Mouse (Mus musculus) adrenal gland, adult 2 months (tissue): ENCODE measurements around the gene Fam214a. TPM values are rescaled to one million over a fixed set of nuclear protein-coding genes. Genes with fewer than 3 reads are reported as not detected.

ENCODE experiments used
- DNase-seq: peaks from one replicate; pipeline ENCODE4 v3.0.0; 2021
- polyA plus RNA-seq: library from polyadenylated mRNA; depleted of rRNA; stranded (reverse); fragments of >200 nt; gene quantifications from 2 replicates; pipeline ENCODE4 v1.2.3, GENCODE M21; 2012
- total RNA-seq, 2 experiments: library from RNA; stranded (reverse); gene quantifications; 2 replicates each; pipeline ENCODE4 v1.2.3; 2021

Gene Fam214a
- total and polyA plus RNA-seq, 3 experiments = 21.1 to 86.7 (median 80.1) TPM

DNA sequence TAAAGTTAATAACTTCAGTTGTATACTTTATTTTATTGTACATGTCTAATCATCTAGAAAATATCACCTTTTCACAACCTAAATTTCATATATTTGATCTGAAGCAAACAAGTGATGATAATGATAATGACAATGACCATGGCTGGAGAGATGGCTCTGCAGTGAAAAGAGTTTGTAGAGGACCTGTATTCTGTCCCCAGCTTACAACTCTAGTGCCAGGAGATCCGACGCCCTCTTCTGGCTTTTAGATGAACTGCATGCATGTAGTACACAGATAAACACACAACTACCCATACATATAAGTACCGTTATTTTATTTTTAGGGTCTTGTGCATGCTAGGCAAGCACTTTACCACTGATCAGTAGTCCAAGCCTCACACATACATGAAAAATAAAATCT, 1.2 kb upstream of the Fam214a start:
- DNase-seq = no peak

DNA sequence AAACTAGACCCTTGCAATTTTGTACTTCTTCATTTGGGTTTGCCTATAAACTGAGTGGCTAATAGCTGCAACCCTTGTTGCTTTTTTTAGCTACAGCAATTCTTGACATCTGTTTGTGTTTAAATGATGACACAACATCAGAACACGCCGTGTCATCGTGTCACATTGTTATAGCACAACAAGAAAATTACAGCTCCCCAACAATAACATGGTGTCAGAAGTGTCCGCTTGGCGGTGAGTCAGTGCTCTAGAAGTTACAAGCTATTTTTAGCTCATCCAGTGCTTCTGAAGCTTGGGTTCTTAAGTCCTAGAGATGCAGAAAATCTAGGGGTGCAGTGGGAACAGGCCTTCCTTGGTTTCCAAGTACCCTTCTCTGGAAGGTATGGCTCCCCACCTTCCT, 578 bp upstream of the Fam214a start:
- no peak for DNase-seq

DNA sequence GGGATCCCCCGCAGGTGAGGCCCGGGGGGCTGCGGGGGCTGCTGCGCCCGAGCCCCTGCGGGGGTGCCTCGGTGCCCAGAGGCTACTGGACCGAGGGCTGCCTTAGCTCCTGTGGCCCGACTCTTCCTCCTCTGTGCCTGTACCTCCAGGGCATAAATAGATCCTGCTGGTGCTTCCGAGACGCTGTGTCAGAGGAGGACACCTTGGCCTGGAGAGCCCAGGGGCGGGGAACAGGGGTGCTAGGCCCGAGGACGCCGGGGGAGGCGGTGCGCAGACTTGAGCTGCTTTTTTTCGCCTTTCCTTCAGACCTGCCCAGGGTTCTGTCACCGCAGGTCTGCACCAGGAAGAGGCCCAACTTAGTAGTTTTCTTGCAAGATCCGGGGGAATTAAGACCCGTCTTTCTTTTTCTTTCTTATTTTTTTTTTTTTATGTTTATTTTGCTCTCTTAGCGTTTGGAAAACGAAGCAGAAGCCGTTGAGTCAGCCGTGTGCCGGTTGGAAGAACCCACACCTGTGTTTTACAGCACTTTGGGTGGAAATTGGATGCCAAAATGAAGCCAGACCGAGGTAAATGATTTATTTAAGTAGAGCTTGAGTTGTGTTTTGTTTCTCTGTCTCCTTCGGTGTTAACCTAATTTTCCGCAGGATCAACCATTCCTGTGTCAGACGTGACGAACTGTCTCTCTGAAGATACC, 728 bp downstream of the Fam214a start:
- peak; percentile 90 for DNase-seq

DNA sequence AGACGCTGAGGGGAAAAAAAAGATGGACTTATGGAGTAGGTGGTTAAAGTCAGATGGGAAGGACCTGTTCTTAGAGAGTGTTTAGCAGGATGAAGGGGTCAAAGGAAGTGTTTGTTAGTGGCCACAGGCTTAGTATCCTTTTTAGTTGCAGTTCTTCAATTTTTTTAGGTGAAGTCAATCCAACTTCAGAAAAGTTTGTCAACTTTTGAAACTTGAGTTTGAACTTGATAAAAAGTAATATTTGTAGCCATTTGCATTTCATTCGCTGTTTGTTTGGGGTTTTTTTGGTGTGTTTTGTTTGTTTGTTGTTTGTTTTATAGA, 1.2 kb downstream of the Fam214a start:
- no peak for DNase-seq

DNA sequence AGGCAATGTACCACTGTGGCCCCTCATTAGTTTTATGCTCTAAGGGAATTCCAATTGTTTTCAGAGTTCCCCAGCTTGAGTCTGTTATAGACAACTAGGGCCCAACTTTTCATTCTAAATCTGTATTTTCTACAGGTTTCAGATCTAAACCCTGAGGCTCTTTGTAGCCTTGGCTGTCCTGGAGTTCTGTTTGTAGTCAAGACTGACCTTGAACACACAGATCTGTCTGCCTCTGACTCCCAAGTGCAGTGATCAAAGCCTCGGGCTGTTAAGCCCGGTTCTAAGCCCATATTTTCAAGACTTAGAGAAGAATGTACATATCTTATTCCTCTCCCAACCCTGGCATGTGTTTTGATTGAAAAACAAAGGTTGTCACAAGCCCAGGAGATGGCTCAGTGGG, 1.7 kb downstream of the Fam214a start:
- no peak for DNase-seq

DNA sequence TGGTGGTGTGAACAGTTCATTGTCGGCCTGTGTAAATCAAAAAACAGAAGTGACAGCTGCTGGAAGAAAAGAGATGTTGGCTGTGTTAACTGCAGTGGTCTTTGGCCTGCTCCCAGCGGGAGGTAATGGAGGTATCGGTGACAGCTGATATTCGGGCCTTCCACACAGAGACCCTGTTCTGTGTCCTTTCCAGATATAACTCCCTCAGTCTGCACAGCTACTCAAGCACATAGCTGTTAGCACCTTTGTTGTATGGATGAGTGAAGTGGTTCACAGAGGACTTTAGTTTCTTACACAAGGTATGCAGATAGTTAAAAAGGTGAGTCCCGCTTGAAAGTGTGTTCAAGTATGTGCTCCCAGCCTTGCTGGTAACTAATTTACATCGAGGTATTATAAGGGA, 7.9 kb downstream of the Fam214a start:
- no peak for DNase-seq

DNA sequence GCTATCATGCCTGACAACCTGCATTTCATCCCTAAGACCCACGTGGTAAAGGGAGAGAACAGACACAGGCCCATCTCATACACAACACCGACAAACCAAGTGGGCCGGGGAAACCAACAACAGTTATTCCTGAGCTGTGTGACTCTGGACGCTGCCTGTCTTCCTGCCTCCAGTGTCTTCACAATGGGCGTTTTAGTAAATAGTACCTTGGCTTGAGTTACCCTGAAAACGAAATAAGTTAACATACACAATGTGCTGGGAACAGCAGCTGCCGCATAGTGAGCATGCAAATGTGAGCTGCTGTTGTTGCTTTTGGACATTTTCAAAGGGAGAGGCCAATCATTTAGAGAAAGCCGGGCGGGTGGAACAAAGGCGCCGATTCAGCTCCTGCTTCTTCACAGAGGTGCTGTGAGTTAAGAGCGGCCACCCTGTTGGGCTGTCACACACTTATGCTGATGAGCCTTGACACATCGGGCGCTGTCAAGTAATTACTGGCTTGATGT, 8.4 kb downstream of the Fam214a start:
- DNase-seq = no peak

DNA sequence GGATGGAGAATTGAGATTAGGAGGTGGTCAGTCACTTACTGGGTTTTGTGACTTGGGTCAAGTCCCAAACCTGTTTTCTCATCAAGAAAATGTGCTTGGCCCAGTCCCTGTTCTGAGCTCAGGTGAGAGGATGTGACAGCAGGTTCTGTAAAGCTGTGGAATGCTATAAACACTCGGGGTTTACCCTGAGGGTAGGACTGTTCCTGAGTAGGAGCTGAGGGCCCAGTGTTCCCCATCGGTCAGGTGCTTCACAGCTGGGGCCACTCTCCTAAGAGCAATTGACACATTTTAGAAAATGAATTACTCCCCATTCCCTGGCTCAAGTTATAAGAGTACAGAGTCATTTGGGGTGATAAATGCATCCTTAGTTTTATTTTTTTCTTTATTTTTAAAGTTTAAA, 11.3 kb downstream of the Fam214a start:
- DNase-seq = no peak

DNA sequence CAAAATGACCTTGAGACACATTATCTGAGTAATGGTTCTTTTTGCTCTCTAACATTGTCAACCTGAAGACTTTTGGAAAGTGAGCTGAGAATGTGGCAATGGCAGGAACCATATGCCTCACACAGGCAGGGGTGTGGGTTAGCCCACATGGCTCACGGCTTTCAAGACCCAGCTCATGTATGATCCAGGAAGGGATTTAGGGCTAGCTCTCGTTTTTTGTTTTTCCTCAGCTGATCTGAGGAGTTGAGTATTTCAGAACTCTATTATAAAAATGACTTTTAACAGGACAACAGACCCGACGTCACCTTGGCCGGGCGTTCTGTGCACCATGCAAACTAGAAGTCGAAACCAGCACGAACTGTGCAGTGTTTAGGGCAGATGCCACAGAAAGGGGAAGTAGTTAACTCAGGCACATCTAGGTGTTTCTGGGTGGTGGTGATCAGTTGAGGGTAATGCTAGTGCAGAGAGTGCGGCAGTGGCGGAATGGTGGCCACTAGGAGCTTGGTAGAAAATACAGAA, 12.2 kb downstream of the Fam214a start:
- no peak for DNase-seq

DNA sequence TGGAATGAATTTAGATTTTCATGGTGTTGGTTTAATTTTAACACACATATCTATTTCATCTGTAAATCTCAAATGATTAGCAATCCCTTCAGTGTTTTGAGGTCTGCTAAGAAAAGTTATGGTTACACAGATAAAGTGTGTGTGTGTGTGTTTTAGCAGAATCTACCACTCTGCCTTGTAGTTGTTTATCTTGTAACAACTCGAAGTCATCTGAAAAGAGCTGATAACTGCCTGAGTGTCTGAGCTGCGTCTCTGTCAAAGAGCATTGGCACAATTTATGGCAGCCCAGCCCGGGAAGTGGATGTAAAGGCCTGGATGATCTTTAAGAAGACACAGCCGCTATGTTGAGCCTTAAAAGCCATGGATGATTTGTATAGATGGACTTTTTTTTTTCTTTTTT, 13.5 kb downstream of the Fam214a start:
- no peak for DNase-seq

DNA sequence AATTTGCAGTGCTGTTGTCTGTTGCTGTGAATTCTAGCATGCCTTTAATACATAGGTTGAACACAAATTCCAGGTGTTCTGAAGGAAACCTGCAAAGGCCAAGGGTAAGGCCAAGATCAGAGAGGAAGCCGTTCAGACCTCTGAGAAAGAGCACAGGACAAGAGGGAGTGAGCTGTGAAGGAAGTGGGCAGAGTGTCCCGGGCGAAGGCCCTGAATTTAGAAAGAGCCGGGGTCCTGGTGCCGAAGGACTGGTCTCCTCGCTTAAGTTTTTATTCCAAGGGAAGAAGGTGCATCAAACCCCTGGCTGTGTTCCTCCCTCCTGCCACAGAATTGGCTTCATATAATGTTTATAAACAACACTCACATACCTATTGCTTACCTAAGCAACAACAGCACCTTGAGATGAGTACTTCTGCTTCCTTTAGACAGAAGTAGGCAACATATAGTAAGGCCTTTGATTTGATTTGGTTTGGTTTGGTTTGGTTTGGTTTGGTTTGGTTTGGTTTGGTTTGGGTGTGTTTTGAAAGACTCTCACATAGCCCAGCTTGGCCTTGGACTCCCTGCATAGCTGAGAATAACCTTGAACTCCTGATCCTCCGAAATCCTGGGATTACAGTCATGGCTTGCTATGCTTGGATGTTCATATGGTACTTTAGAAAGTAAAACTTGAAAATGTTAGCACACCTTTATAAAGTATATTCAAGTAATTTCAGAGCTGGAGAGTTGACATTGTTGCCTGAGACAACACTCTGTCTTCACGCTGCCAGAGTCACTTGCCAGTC, 16.2 kb downstream of the Fam214a start:
- peak; percentile 54 for DNase-seq

DNA sequence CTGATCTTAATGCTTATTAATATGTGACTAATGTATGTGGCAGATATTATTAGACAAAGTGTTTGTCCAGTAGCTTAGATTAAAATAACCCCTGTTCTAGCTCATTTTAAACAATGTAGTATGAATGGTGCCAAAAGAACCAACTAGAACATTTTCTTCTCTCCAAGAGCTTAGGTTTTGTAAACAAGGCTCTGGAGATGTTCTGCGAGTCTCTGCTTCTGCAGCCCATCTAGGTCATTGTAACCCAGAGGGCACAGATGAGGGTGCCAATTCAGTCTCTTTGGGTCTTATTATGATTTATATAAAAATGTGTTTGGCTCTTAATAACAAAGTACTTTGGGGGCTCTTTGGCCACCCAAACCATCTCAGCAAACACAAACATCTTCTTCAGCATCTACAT, 17.9 kb downstream of the Fam214a start:
- DNase-seq = no peak

DNA sequence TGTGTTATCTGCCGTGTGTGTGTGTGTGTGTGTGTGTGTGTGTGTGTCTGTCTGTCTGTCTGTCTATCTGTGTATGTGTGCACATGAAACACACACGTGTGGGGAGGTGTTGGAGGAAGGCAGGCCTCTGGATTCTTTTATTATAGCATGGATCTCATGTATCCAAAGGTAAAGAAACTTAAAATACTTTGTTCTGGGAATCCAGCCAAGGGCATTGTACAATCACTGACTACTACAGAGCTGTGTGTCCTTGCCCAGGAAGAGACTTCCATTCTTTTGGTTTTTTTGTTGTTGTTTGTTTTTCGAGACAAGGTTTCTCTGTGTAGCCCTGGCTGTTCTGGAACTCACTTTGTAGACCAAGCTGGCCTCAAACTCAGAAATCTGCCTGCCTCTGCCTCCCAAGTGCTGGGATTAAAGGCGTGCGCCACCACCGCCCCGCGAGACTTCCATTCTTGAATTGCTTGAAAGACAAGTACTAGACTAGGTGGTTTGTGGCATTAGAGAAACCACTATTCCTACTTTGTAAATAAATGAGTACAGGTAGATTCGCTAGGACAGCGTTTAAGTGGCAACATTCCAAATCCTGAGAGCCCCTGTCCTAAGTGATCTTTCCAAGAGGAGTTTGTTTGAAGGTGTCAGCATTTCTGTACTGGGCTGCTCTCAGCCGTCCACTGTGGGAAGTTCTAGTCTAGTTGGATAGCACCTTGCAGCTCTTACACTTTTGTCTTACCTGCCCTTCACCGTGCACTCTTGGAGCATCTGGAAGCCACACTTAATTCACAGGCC, 18.7 kb downstream of the Fam214a start:
- DNase-seq = peak; percentile 57

DNA sequence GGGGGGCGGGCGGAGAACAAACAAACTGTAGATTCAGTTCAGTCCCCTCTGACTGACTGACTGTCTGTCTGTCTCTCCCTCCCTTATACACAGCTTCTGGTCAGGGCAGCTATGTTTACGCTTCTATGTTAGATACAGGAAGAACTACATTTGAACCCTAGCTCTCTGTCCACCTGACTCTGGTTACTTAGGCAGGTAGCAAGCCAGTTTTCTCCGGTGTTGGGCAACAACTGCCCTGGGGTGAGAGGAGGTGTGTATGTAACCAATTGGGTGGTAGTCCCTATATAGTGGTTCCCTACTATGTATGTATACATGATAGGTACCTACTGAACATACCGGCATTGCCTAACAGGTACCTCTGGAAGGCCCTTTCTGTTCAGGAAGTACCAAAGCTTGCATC, 20.1 kb downstream of the Fam214a start:
- no peak for DNase-seq

DNA sequence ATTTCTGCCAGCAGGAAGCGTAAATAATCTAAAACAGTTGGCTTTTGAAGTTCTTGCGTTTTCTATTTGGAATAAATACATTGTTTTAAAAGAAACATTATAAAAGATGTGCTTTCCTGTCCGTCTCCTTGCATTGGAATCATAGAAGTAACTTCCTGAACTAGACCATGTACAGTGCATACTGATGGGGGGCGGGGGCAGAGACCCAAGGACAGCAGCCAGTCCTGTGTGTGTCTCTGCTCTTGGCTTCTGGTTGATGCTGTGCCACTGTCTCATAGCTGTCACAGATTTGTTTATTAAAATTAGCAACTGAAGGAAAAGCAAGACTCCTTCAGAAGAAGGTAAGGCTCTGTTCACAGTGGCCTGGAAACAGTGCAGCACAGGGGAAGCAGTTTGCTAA, 20.5 kb downstream of the Fam214a start:
- peak; percentile 57 for DNase-seq

DNA sequence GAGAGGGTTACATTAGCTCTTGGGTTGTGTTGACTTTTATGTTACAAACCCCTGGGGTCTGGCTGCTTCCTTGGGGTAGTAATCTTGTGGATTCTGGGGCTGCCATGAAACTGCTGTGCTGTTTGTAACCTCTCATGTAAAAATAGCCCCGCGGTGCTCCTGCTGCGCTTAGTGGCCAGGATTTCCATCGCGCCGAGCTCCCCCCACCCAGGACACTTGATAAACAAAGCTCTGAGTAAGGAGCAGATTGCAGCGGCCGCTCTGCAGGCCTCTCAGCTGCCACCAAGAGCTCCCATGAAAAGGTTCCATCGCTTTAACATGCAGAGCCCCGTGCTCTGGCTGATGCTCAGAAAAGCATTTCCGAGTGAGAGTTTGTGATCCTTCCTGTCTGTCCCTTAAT, 22.1 kb downstream of the Fam214a start:
- peak; percentile 59 for DNase-seq

DNA sequence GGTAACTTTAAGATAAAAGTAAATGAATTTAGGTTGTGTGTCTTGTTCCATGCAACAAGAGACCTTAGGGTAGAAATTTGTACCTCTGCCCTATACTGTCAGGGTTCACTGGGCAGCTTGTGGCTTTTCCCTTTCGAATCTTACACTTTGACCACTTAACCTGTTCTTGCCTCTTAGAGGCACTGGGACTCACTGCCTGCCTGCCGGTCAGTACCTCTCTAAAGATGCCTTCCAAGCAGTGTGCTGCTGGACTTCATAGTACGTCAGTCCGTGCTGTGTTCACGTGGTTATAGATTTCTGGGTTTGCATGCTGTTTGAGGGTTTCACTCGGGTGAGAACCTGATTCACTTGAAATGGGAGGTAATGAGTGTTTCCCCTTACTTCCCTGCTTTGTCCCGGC, 22.7 kb downstream of the Fam214a start:
- DNase-seq = no peak

DNA sequence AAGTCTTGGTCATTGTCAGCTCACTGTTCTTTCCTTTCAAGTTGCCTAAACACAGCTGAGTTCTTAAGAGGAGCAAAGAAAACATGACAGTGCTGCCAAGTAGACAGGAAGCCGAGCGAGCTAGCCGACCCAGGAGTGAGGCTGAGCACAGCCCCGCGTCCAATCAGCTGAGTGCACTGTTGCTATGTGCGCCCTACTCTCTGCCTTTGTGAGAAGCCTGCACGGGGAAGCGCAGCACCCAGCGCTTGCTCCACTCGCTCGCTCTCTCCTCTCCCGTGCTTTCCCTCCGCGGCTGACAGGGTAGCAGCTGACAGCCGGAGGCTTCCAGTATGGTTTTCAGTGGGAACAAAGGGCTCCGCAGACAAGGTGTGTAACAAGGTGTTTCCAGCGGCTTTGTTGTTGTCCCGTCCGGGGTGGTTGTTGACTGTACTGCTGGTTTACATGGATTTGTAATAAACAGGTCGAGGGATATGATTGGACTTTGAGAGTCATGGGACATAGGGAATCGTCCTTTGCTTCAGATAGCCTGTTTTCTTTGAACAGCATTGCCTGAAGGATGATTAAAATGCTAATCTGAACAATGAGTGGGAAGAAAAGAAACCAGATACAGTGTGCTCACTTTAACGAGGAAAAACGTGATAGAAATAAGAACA, 23.4 kb downstream of the Fam214a start:
- peak; percentile 95 for DNase-seq

DNA sequence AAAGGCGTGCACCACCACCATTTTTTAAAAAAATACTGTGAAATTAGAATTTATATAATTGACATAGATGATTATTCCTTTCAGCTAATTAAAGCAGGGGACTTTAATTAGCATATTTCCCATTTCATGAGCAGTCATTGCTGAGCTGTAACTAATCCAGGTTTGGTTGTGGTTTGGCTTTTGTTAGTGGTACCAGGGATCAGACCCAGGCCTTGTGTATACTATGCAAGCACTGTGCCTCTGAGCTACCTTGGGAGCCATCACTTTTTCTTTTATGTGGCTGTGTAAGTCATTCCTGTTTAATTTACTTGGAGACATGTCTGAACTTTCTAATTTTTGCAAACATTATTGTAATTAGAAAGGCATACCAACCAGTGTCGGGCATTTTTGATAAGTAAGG, 24.6 kb downstream of the Fam214a start:
- DNase-seq = no peak

DNA sequence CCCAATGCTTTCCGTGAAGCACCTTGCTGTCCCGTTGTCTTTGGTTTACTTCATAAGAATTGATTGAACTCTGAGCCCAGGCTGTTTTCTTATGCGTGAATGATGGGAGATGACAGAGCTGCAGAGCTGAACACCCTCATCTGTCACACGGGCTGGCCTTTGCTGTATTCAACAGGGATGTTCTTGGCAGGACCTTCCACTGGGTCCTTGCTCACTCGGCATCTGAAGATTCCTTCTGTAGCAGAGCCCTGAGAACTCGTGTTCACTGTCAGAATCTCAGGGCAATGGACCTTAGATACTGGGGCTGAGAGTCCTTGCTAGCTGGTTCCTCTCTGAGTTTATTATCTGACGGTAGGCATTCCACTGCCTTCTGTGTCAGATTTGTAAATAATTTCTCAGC, 25.3 kb downstream of the Fam214a start:
- peak; percentile 56 for DNase-seq

DNA sequence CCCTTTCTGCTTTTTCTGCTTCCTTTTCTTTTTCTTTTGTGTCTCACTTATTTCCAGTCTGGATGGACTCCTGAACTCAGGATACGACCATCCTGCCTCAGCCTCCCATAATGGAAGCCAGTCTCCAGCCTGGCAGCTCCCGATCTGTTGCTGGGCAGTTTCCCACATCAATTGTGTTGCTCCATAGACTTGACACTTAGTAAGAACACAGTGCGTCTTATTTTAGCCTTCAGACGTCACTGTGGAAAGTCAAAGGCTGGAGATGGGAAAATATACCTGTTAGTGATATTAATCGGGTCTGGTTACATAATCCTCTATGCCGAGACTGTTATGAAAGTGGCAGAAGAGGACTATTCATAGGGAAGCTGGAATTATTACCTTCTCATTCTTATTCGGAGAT, 26.2 kb downstream of the Fam214a start:
- no peak for DNase-seq

DNA sequence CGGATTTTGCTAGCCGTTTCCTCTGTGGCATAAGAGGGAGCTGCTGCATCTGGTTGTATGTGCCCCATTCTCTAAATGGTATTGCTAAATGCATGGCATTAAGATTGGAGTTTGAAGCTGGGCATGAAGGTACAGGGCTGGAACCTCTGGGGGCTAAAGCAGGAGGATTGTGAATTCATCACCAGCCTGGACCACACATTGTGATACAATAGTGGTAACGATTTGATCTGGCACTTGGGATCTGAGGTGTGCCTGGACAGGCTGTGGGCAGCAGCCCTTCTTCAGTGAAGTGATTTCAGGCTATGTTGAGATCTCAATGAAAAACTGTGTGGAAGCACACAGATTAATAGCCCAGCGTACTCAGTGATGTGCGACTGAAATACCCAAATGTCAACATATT, 26.7 kb downstream of the Fam214a start:
- DNase-seq = no peak
